Mouse (Mus musculus) forebrain, embryonic 15.5 days (tissue): Measurements from ENCODE around the gene Fgfr2. TPM values are rescaled to one million over a fixed set of nuclear protein-coding genes. Genes with fewer than 3 reads are reported as not detected.
A peak's percentile ranks its signal among the peaks of the same experiment; 100 is the strongest.

ENCODE experiments used
- ATAC-seq: fragments of 200-750 bp; cut with Nextera tagmentation; replicated peaks from 2 replicates; pipeline ENCODE4 v1.8.0; 2017; ENCODE audit warnings: mild to moderate bottlenecking, moderate TSS enrichment, moderate library complexity
- H3K27ac ChIP-seq: fragments of 300-500 bp; sonication (generic); replicated peaks from 2 replicates; pipeline ENCODE4 v1.5.1; 2015; ENCODE audit warnings: mild to moderate bottlenecking, inconsistent platforms
- H3K27me3 ChIP-seq: fragments of 300-500 bp; sonication (generic); 2 replicates; pipeline ENCODE4 v1.6.1; 2015; ENCODE audit warnings: inconsistent platforms
- H3K36me3 ChIP-seq: fragments of 300-500 bp; sonication (generic); 2 replicates; pipeline ENCODE4 v1.6.1; 2015; ENCODE audit warnings: mild to moderate bottlenecking, inconsistent platforms
- H3K4me1 ChIP-seq: fragments of 300-500 bp; sonication (generic); 2 replicates; pipeline ENCODE4 v1.6.1; 2015; ENCODE audit warnings: inconsistent platforms
- H3K4me2 ChIP-seq: fragments of 300-500 bp; sonication (generic); replicated peaks from 2 replicates; pipeline ENCODE4 v1.6.1; 2015; ENCODE audit warnings: mild to moderate bottlenecking, inconsistent platforms
- H3K4me3 ChIP-seq: fragments of 300-500 bp; sonication (generic); 2 replicates; pipeline ENCODE4 v1.5.1; 2015; ENCODE audit warnings: mild to moderate bottlenecking, inconsistent platforms
- H3K9ac ChIP-seq: fragments of 300-500 bp; sonication (generic); replicated peaks from 2 replicates; pipeline ENCODE4 v1.6.1; 2015; ENCODE audit warnings: mild to moderate bottlenecking, inconsistent platforms
- H3K9me3 ChIP-seq: fragments of 300-500 bp; sonication (generic); 2 replicates; pipeline ENCODE4 v1.6.1; 2016; ENCODE audit warnings: inconsistent platforms
- WGBS: fragments of 180-500 bp; shearing (Covaris S2); methylation state at CpG from one replicate; pipeline ENCODE4 v1.1.7; 2015; ENCODE audit warnings: mixed read lengths; 5-methylcytosine and 5-hydroxymethylcytosine counted together
- polyA plus RNA-seq: library from polyadenylated mRNA; unstranded; fragments of >200 nt; fragmentation: Nextera tagmentation; extraction: Ambion mirVana; gene quantifications from 2 replicates; pipeline ENCODE4 v1.2.1, GENCODE M21; 2015

Fgfr2 gene
- polyA plus RNA-seq, 1 experiment from 2014 or later: 48.1 TPM

DNA sequence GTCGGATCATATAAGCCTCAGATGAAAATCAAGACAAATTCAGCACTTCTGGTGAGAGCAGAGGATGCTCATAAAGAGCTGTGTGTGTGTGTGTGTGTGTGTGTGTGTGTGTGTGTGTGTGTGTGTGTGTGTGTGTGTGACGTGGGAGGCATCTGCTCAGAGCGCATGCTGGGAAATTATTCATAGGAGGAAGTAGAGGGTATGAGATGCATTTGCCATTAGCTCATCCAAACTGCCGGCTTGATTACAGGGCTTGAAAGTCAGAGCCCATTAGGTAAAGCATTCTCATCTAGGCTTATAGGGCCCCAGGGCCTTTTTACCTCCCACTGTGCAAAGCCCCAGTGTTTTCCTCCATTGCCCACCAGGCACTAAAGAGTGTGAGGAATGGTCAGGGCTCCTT lies 1076.5 kb downstream of the Fgfr2 start:
- H3K36me3 ChIP-seq: no peaks in the 10 kb centered on the region
- H3K27ac ChIP-seq: no peak overlapping the region
- no peak overlapping the region for H3K4me2 ChIP-seq
- no peak overlapping the region for H3K4me3 ChIP-seq
- ATAC-seq: no peak
- peaks cover 4% of the 10 kb centered on the region; the same call in 1 of the 2 replicates for H3K4me1 ChIP-seq
- no peaks in the 10 kb centered on the region for H3K27me3 ChIP-seq
- no peaks in the 10 kb centered on the region for H3K9me3 ChIP-seq
- WGBS: 50% methylated on average over 4 of the region's 4 CpGs
- H3K9ac ChIP-seq: no peak overlapping the region

DNA sequence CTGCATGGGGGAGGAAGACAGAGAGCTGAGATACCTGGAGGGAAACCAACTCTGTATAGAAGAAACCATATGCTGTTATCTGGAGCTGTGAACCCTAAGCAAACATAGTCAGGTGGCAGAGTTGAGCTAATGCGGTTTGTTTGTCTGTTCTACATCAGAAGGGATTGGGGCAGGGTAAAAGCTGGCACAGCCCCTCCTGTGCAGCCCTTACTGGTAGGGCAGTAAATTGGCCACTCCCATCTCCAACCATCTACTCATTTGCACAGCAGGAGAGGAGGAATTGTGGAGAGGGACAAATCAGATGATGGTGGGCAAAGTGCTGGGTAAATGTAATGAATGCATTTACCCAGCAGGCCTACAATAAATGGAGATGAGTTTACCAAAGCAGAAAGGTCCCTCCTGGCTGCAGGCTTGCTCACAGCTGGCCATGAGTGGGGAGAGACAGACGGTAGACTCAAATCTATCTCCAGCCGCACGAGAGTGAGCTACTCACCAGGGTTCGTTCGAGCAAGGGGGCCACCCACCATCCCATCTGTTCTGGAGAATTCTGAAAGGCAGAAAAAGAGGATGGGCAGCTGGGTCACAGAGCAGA lies 1091.1 kb downstream of the Fgfr2 start:
- Histone ChIP-seq H3K4me1 (peaks cover 11% of the 10 kb centered on the region), H3K27ac (peak overlapping the region; percentile 40; the same call in 1 of the 2 replicates), H3K9me3 (no peaks in the 10 kb centered on the region), H3K27me3 (no peaks in the 10 kb centered on the region), H3K4me3 (no peak overlapping the region), H3K4me2 (no peak overlapping the region), H3K9ac (no peak overlapping the region), H3K36me3 (no peaks in the 10 kb centered on the region)
- no peak; the same call in 1 of the 2 replicates for ATAC-seq
- 41% methylated on average over 6 of the region's 6 CpGs for WGBS

DNA sequence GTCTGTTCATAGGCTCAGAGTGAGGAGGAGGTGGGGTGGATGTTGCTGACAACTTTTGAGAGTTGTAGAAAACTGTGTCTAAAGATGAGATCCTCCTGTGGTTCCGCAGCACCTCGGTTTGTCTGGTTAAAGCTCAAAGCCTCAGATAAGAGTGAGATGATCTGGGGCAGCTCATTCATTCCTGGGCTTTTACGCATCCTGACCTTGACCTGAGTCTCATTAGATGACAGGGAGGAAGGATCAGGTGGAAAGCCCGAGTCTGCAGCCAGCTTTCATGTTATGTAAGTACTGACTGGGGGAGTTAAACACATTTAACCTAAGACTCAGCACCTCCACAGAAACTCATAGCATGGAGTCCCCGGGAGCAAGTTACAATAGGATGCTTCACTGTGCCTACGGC lies 1096.5 kb downstream of the Fgfr2 start:
- H3K36me3 ChIP-seq: no peaks in the 10 kb centered on the region
- 73% methylated on average over 6 of the region's 6 CpGs for WGBS
- no peak overlapping the region for H3K4me2 ChIP-seq
- no peaks in the 10 kb centered on the region for H3K9me3 ChIP-seq
- H3K27ac ChIP-seq: no peak overlapping the region
- H3K27me3 ChIP-seq: no peaks in the 10 kb centered on the region
- peaks cover 9% of the 10 kb centered on the region for H3K4me1 ChIP-seq
- no peak for ATAC-seq
- no peak overlapping the region for H3K4me3 ChIP-seq
- H3K9ac ChIP-seq: no peak overlapping the region

DNA sequence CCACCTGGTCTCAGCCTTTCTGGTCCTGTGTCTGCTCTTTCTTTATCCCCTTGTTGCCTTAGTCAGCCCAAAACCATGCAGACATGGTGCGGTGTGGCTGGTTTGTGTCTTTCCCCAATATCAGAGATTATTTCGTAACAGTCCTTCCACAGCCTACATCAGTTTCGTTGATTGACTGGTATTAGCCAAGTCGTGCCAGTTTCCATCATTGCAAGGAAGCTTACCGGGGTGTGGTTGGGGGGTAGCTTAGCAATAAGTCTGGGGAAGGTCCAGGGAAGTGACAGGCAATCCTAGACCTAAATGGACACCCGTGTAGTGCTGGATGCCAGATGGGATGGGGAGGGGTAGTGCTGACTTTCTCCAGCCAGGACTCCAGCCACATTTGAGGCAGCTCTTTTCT lies 1097.6 kb downstream of the Fgfr2 start:
- no peak overlapping the region for H3K9ac ChIP-seq
- ATAC-seq: no peak
- no peak overlapping the region for H3K27ac ChIP-seq
- no peaks in the 10 kb centered on the region for H3K9me3 ChIP-seq
- H3K36me3 ChIP-seq: no peaks in the 10 kb centered on the region
- 0 out of 2 replicates have a peak, but pooled peaks cover 6% of the 10 kb centered on the region for H3K4me1 ChIP-seq
- no peaks in the 10 kb centered on the region for H3K27me3 ChIP-seq
- H3K4me3 ChIP-seq: no peak overlapping the region
- no peak overlapping the region for H3K4me2 ChIP-seq
- WGBS: 62% methylated on average over 6 of the region's 6 CpGs

DNA sequence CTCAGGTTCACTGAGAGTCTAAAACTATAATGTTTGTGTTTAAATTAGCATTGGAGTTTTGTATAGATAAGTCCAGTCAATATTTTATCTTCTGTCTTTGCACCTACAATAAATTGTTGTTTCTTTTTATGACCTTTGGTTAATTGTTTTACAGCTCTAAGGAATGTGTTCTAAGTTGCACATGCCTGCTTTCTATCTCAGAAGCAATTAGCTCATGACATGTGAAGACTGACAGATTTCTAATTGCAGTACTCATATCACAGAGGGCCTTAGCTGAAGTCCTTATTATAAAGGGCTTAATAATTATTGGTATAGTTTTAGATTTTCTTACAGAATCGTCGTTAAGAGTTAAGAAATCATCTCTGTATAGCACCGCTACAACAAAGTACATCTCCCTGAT lies 1107.2 kb downstream of the Fgfr2 start:
- Histone ChIP-seq H3K4me3 (no peak overlapping the region), H3K27ac (no peak overlapping the region), H3K27me3 (no peaks in the 10 kb centered on the region), H3K4me2 (no peak overlapping the region), H3K9ac (no peak overlapping the region), H3K9me3 (no peaks in the 10 kb centered on the region), H3K4me1 (peaks cover 15% of the 10 kb centered on the region), H3K36me3 (no peaks in the 10 kb centered on the region)
- no peak for ATAC-seq
- 55% methylated on average over 3 of the region's 3 CpGs for WGBS

DNA sequence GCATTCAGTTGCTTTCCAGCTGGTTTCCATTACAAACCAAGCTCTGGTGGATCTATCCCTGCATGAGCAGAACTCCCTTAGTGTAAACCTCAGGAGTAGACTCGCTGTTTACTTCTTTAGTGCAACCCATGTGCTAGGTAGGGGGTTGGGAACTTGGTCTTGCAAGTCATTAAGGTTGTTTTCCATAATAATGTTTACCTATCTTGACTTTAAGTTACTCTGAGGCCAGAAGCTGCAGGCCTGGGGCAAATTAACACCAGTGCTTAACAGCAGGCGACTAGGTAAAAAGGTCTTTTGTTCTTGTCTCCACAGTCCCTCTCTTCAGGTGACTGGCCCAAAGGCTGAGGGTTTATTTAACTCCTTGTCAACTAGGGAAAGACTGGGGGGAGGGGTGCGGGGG lies 1108.0 kb downstream of the Fgfr2 start:
- no peak for ATAC-seq
- Histone ChIP-seq H3K9me3 (no peaks in the 10 kb centered on the region), H3K36me3 (no peaks in the 10 kb centered on the region), H3K4me1 (peaks cover 15% of the 10 kb centered on the region), H3K4me3 (no peak overlapping the region), H3K27ac (no peak overlapping the region), H3K27me3 (no peaks in the 10 kb centered on the region), H3K4me2 (no peak overlapping the region), H3K9ac (no peak overlapping the region)
- WGBS: 9% methylated on average over 3 of the region's 3 CpGs

DNA sequence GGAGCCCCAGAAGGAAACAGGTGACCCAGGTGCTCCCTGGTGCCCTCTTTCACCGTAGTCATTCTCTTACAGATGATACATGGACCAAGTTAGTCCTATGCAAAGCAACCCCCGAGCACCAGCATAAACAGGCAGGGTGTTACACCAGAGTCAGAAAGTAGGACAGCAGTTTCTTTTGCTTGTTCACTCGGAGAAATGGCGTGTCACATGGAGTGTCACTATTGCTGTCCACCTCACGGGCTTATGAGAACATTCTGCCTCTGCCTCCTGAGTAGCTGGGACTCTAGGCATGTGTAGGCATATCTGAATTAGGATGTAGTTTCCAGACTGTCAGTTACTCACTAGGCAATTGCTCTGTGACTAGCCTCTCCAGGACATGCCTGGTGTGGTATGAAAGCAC lies 1109.2 kb downstream of the Fgfr2 start:
- WGBS: 83% methylated on average over 5 of the region's 5 CpGs
- Histone ChIP-seq H3K4me3 (no peak overlapping the region), H3K36me3 (no peaks in the 10 kb centered on the region), H3K27me3 (no peaks in the 10 kb centered on the region), H3K4me1 (peaks cover 15% of the 10 kb centered on the region), H3K4me2 (no peak overlapping the region), H3K27ac (no peak overlapping the region), H3K9me3 (no peaks in the 10 kb centered on the region), H3K9ac (no peak overlapping the region)
- no peak for ATAC-seq

DNA sequence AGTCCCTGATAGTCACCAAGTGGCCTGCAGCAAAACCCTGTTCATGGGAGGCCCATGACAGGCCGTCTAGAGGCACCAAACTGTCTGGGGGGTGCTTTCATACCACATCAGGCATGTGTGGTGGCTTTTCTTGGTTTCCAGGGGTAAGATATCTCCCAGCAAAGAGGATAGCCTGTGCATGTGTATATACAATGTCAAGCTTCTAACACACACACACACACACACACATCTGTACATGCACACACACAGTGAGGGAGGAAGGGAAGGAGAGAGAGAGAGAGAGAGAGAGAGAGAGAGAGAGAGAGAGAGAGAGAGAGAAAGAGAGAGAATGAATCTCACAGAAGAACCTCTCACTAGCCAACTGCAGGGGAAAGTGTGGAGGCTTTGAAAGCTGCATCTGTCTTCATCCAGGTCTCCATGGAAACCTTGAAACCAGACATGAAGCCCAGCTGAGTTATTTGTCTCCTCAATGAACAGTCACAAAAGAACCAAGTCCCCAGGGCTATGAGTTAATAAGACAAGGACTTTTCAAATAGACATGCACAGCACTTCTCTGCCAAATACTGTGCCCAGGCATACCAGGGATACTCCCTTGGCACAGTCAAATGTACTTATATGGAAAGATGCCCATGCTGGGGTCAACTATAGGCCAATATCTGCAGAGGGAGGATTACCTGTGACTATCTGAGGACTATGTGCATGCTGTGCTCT lies 1110.0 kb downstream of the Fgfr2 start:
- peak; percentile 74 for ATAC-seq
- H3K27ac ChIP-seq: peak overlapping the region; percentile 36
- H3K9me3 ChIP-seq: no peaks in the 10 kb centered on the region
- H3K4me3 ChIP-seq: no peak overlapping the region
- H3K9ac ChIP-seq: no peak overlapping the region
- H3K36me3 ChIP-seq: no peaks in the 10 kb centered on the region
- peaks cover 15% of the 10 kb centered on the region for H3K4me1 ChIP-seq
- WGBS: 13% methylated on average over 1 of the region's 1 CpGs
- H3K4me2 ChIP-seq: no peak overlapping the region
- no peaks in the 10 kb centered on the region for H3K27me3 ChIP-seq

DNA sequence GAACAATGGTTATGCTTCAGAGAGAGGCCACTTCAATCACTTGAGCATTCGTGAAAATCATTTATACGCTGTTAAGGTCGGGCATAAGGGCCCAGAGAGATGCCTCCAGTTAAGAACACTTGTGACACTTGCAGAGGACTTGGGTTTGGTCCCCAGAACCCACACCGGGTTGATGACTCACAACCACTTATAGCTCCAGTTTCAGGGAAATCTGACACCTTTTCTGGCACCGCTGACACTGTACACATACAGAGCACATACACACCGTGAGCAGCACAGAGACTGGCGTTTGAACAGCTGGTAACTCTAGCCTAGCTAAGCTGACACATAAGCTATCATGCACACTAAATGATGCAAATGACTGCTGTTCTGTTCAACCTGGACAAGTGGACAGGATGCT lies 1114.1 kb downstream of the Fgfr2 start:
- Histone ChIP-seq H3K36me3 (no peaks in the 10 kb centered on the region), H3K9me3 (no peaks in the 10 kb centered on the region), H3K4me3 (no peak overlapping the region), H3K27me3 (no peaks in the 10 kb centered on the region), H3K27ac (no peak overlapping the region), H3K9ac (no peak overlapping the region), H3K4me1 (peaks cover 15% of the 10 kb centered on the region), H3K4me2 (no peak overlapping the region)
- WGBS: 78% methylated on average over 7 of the region's 7 CpGs
- ATAC-seq: no peak

DNA sequence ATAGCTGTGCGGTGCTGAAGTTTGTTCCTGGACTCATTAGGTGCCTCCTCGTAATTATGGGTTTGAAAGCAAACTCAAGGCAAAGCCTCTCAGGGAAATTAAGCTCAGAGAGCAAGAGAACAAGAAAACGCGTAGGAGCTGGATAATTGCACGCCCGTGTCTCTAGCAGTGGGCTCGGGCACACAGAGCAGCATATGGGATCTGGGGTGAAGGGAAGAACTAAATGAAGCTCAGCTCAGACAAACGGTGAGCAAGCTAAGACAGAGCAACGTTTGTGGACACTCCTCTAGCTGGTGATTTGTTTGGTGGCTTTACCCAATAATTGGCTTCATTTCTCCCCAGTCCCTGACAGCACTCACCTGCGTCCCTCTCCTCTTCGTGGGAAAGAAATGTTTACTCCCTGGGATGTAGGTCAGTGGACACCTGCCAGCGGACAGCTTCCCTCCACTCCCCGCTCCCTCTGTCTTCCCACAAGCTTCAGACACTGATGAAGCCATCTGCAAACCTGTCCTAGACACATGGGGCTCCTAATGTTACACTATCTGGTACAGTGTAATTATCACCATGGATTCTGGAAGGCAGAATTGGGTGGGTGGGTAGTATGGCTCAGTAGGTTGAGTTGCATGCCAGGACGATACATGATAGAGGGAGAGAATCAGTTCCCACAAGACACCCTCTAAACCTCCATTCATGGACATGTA lies 1117.0 kb downstream of the Fgfr2 start:
- Histone ChIP-seq H3K27me3 (no peaks in the 10 kb centered on the region), H3K9me3 (no peaks in the 10 kb centered on the region), H3K4me2 (no peak overlapping the region), H3K4me1 (no peaks in the 10 kb centered on the region), H3K36me3 (no peaks in the 10 kb centered on the region), H3K27ac (no peak overlapping the region), H3K4me3 (no peak overlapping the region), H3K9ac (no peak overlapping the region)
- no peak for ATAC-seq
- WGBS: 42% methylated on average over 14 of the region's 14 CpGs

DNA sequence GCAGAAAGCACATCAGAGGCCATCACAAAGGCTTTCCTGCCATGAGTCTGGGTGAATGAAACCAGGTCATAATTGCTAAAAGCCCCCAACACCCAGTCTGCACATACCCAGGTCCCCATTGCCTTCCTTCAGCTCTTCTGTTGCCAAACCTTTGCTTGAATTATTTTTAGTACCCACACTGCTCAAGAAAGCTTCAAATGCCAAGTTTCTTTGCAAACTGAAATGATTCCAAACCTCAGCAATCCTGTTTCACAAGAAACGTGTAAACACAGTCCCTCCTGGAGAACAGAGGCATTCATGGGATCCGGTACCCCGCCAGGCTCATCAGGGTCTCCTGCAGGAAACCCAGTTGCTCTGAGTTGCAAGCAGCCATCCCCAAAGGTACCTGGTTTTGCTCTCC lies 1130.3 kb downstream of the Fgfr2 start:
- H3K36me3 ChIP-seq: no peaks in the 10 kb centered on the region
- no peak overlapping the region for H3K4me2 ChIP-seq
- no peaks in the 10 kb centered on the region for H3K9me3 ChIP-seq
- no peak overlapping the region for H3K4me3 ChIP-seq
- H3K27ac ChIP-seq: no peak overlapping the region
- 66% methylated on average over 3 of the region's 3 CpGs for WGBS
- ATAC-seq: no peak
- H3K27me3 ChIP-seq: no peaks in the 10 kb centered on the region
- H3K4me1 ChIP-seq: no peaks in the 10 kb centered on the region
- no peak overlapping the region for H3K9ac ChIP-seq

DNA sequence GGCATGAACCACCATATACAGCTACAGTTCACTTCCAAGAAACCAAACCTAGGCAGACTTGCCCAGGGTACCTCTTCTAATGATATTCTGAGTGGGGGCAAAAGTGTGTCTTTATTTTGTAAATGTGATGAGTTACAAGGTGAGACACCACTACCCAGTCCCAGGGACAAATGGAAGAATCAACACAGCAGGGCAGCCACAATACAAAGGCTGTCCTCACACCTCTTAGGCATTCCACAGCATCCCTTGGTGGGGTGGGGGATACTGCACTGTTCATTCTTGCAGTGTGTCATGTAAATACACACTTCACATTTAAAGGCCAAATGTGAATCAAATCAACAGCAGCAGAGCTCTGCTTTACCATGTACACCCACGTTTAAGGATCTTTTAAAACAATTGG lies 1130.9 kb downstream of the Fgfr2 start:
- 57% methylated on average over 1 of the region's 1 CpGs for whole genome bisulfite sequencing
- Histone ChIP-seq H3K27me3 (no peaks in the 10 kb centered on the region), H3K9ac (no peak overlapping the region), H3K9me3 (no peaks in the 10 kb centered on the region), H3K4me3 (no peak overlapping the region), H3K4me2 (no peak overlapping the region), H3K27ac (no peak overlapping the region), H3K36me3 (no peaks in the 10 kb centered on the region), H3K4me1 (no peaks in the 10 kb centered on the region)
- no peak for ATAC-seq
